Mouse (Mus musculus) CH12.LX (cell line): Measurements from ENCODE around the gene Olfr960.

Source experiments
- CTCF ChIP-seq, 2 experiments: IDR thresholded peaks in 1 of 2; conservative IDR thresholded peaks in 1 of 2; 2 replicates each; pipeline ENCODE4 v1.5.1; 2011 to 2012; ENCODE audit warnings: low read depth in 2 of 2, low read length in 2 of 2, improper control_type of control experiment in 1 of 2, inconsistent platforms in 1 of 2, mild to moderate bottlenecking in 1 of 2, moderate library complexity in 1 of 2
- EP300 ChIP-seq: IDR thresholded peaks from 2 replicates; pipeline ENCODE4 v1.6.1; 2011; ENCODE audit warnings: low read length, improper control_type of control experiment
- ETS1 ChIP-seq: conservative IDR thresholded peaks from 2 replicates; pipeline ENCODE4 v1.6.1; 2012; ENCODE audit warnings: low read depth, mild to moderate bottlenecking, inconsistent platforms, low read length, improper control_type of control experiment, moderate library complexity
- GABPA ChIP-seq: IDR thresholded peaks from 2 replicates; pipeline ENCODE4 v1.6.1; 2012; ENCODE audit warnings: low read depth, low read length, improper control_type of control experiment, inconsistent platforms; ENCODE audit not compliant: insufficient replicate concordance
- JUND ChIP-seq: conservative IDR thresholded peaks from 2 replicates; pipeline ENCODE4 v1.6.1; 2011; ENCODE audit warnings: low read depth, low read length, improper control_type of control experiment
- MAX ChIP-seq: IDR thresholded peaks from 2 replicates; pipeline ENCODE4 v1.6.1; 2011; ENCODE audit warnings: low read length, improper control_type of control experiment
- MAZ ChIP-seq: IDR thresholded peaks from 2 replicates; pipeline ENCODE4 v1.6.1; 2012; ENCODE audit warnings: low read depth, mild to moderate bottlenecking, inconsistent platforms, low read length, improper control_type of control experiment, moderate library complexity
- POLR2A ChIP-seq: IDR thresholded peaks from 2 replicates; pipeline ENCODE4 v1.6.1; 2011; ENCODE audit warnings: low read depth, mild to moderate bottlenecking, improper control_type of control experiment, low read length
- SIN3A ChIP-seq: IDR thresholded peaks from 2 replicates; pipeline ENCODE4 v1.6.1; 2012; ENCODE audit warnings: low read length, improper control_type of control experiment, inconsistent platforms
- SMC3 ChIP-seq: IDR thresholded peaks from 2 replicates; pipeline ENCODE4 v1.6.1; 2011; ENCODE audit warnings: low read depth, low read length, improper control_type of control experiment
- TBP ChIP-seq: conservative IDR thresholded peaks from 2 replicates; pipeline ENCODE4 v1.6.1; 2011; ENCODE audit warnings: low read depth, low read length, improper control_type of control experiment
- UBTF ChIP-seq: IDR thresholded peaks from 2 replicates; pipeline ENCODE4 v1.6.1; 2012; ENCODE audit warnings: low read depth, mild to moderate bottlenecking, inconsistent platforms, low read length, improper control_type of control experiment, moderate library complexity
- USF1 ChIP-seq: IDR thresholded peaks from 2 replicates; pipeline ENCODE4 v1.6.1; 2014; ENCODE audit warnings: low read depth, mild to moderate bottlenecking, inconsistent platforms, low read length, improper control_type of control experiment
- ZNF384 ChIP-seq: IDR thresholded peaks from 2 replicates; pipeline ENCODE4 v1.6.1; 2012; ENCODE audit warnings: low read depth, low read length, improper control_type of control experiment, inconsistent platforms

GRCm38 (mm10) chr9:39654756-39655396 is 33.7 kb downstream of the Olfr960 start:
- TF ChIP-seq MAZ (no peak), GABPA (no peak), ZNF384 (no peak), TBP (no peak), SMC3 (no peak), POLR2A (no peak), ETS1 (no peak), CTCF (conservative IDR thresholded peaks at IDR 0.05 in 1 of 2, IDR thresholded peaks at IDR 0.05 in 1 of 2; ENCODE audit: low read depth in 2 of 2, low read length in 2 of 2) (no peak), EP300 (no peak), JUND (no peak), USF1 (no peak), UBTF (no peak), MAX (no peak), SIN3A (no peak)
